Mouse (Mus musculus) CH12.LX (cell line): Measurements from ENCODE around the gene Zc3h4.

Experiments used
- BHLHE40 ChIP-seq: IDR thresholded peaks from 2 replicates; pipeline ENCODE4 v1.6.1; 2011; ENCODE audit warnings: mild to moderate bottlenecking, low read depth, low read length, improper control_type of control experiment
- CTCF ChIP-seq, 2 experiments: IDR thresholded peaks in 1 of 2; conservative IDR thresholded peaks in 1 of 2; 2 replicates each; pipeline ENCODE4 v1.5.1; 2011 to 2012; ENCODE audit warnings: low read depth in 2 of 2, low read length in 2 of 2, improper control_type of control experiment in 1 of 2, inconsistent platforms in 1 of 2, mild to moderate bottlenecking in 1 of 2, moderate library complexity in 1 of 2
- EP300 ChIP-seq: IDR thresholded peaks from 2 replicates; pipeline ENCODE4 v1.6.1; 2011; ENCODE audit warnings: low read length, improper control_type of control experiment
- MAX ChIP-seq: IDR thresholded peaks from 2 replicates; pipeline ENCODE4 v1.6.1; 2011; ENCODE audit warnings: low read length, improper control_type of control experiment
- MEF2A ChIP-seq: IDR thresholded peaks from 2 replicates; pipeline ENCODE4 v1.6.1; 2014; ENCODE audit warnings: low read depth, mild to moderate bottlenecking, inconsistent platforms, low read length, improper control_type of control experiment, borderline replicate concordance
- POLR2A ChIP-seq: IDR thresholded peaks from 2 replicates; pipeline ENCODE4 v1.6.1; 2011; ENCODE audit warnings: low read depth, mild to moderate bottlenecking, improper control_type of control experiment, low read length
- RAD21 ChIP-seq: IDR thresholded peaks from 2 replicates; pipeline ENCODE4 v1.6.1; 2011; ENCODE audit warnings: low read depth, mild to moderate bottlenecking, low read length, improper control_type of control experiment, moderate library complexity
- SMC3 ChIP-seq: IDR thresholded peaks from 2 replicates; pipeline ENCODE4 v1.6.1; 2011; ENCODE audit warnings: low read depth, low read length, improper control_type of control experiment
- TBP ChIP-seq: conservative IDR thresholded peaks from 2 replicates; pipeline ENCODE4 v1.6.1; 2011; ENCODE audit warnings: low read depth, low read length, improper control_type of control experiment
- UBTF ChIP-seq: IDR thresholded peaks from 2 replicates; pipeline ENCODE4 v1.6.1; 2012; ENCODE audit warnings: low read depth, mild to moderate bottlenecking, inconsistent platforms, low read length, improper control_type of control experiment, moderate library complexity
- ZC3H11A ChIP-seq: IDR thresholded peaks from 2 replicates; pipeline ENCODE4 v1.6.1; 2012; ENCODE audit warnings: low read depth, mild to moderate bottlenecking, inconsistent platforms, low read length, improper control_type of control experiment
- ZKSCAN1 ChIP-seq: IDR thresholded peaks from 2 replicates; pipeline ENCODE4 v1.6.1; 2012; ENCODE audit warnings: low read depth, inconsistent platforms, low read length, improper control_type of control experiment, borderline replicate concordance
- ZMIZ1 ChIP-seq: IDR thresholded peaks from 2 replicates; pipeline ENCODE4 v1.6.1; 2012; ENCODE audit warnings: low read depth, mild to moderate bottlenecking, inconsistent platforms, low read length, improper control_type of control experiment

- peak; percentile 52 for TF ChIP-seq POLR2A
- 0 out of 2 replicates have a peak, but pooled peaks have one; percentile 21 for TF ChIP-seq MEF2A
- no peak for TF ChIP-seq SMC3
- peak; percentile 25; the same call in 1 of the 2 replicates for TF ChIP-seq UBTF
- no peak for TF ChIP-seq EP300
- no peak for TF ChIP-seq CTCF (conservative IDR thresholded peaks at IDR 0.05 in 1 of 2, IDR thresholded peaks at IDR 0.05 in 1 of 2; ENCODE audit: low read depth in 2 of 2, low read length in 2 of 2)
- TF ChIP-seq RAD21: no peak
- TF ChIP-seq ZMIZ1: peak; percentile 79
- TF ChIP-seq MAX: peak; percentile 93
- no peak; the same call in 1 of the 2 replicates for TF ChIP-seq TBP
- TF ChIP-seq ZKSCAN1: no peak
- TF ChIP-seq BHLHE40: peak; percentile 79
- TF ChIP-seq ZC3H11A: no peak
Observed at GRCm38 (mm10) chr7:16399820-16400688, 656 bp upstream of the Zc3h4 start.
